Mouse (Mus musculus): ENCODE measurements around the gene Fbxo9. TPM values are rescaled to one million over a fixed set of nuclear protein-coding genes. Genes with fewer than 3 reads are reported as not detected.

Fbxo9 gene
- polyA plus RNA-seq, 1 experiment = 15.7 TPM

DNA sequence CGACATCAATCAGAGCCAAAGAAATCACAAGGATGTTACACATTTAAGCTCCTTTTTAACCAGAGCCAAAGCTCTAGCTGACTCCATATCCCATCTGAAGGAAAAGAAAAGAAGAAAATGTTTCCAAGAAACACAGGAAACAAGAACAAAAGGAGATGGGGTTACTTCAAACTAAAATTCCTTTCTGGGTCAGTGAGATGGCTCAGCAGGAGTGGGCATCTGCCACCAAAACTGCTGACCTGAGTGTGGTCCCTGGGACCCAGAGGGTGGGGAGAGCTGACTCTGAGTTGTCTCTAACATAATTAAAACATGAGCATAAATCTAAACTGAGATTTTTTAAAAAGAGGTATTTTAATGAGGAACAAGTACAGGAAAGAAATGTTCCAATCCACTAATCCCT, 19.0 kb downstream of the Fbxo9 start:
- Histone ChIP-seq H3K36me3 (ENCODE audit: control insufficient read depth, insufficient read depth) (peaks cover 37% of the 10 kb centered on the region), H3K79me2 (ENCODE audit: control insufficient read depth, insufficient read depth) (no peaks in the 10 kb centered on the region), H3ac (ENCODE audit: control insufficient read depth, insufficient read length) (no peak overlapping the region), H3K4me3 (no peak overlapping the region), H3K4me2 (ENCODE audit: low read depth) (no peak overlapping the region), H3K27me3 (ENCODE audit: control insufficient read depth, insufficient read depth, insufficient read length) (no peaks in the 10 kb centered on the region)
- TF ChIP-seq POLR2A (IDR thresholded peaks at IDR 0.05; ENCODE audit: insufficient read length, low read depth) = no peak
- no peak for TF ChIP-seq SRF (IDR thresholded peaks at IDR 0.05; ENCODE audit: control insufficient read depth, insufficient read length, low read depth)
- TF ChIP-seq REST (IDR thresholded peaks at IDR 0.05; ENCODE audit: insufficient read depth, insufficient read length) = no peak
- no peak for TF ChIP-seq USF1 (IDR thresholded peaks at IDR 0.05; ENCODE audit: low read depth)

DNA sequence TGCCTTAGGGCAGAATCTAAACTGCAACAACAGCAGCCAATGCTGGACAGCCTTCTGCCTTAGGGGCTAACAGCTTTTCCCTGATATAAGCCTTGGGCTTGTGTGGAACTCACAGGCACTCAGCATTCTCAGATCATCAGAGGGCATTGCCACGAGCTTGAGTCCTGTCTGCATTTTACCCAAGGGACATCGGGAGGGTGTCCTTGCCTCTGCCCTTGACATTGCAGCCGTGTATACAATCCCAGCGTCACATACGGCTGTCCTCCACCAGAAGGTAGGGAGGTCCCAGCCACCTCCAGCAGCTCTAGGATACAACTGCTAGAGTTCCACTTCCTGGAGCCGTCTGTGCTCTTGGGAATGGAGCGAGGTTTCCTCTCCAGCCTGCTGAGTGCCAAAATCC, 19.9 kb downstream of the Fbxo9 start:
- Histone ChIP-seq H3K4me3 (no peak overlapping the region), H3K79me2 (ENCODE audit: control insufficient read depth, insufficient read depth) (no peaks in the 10 kb centered on the region), H3K27me3 (ENCODE audit: control insufficient read depth, insufficient read depth, insufficient read length) (no peaks in the 10 kb centered on the region), H3K36me3 (ENCODE audit: control insufficient read depth, insufficient read depth) (peaks cover 44% of the 10 kb centered on the region), H3ac (ENCODE audit: control insufficient read depth, insufficient read length) (no peak overlapping the region), H3K4me2 (ENCODE audit: low read depth) (no peak overlapping the region)
- TF ChIP-seq POLR2A (IDR thresholded peaks at IDR 0.05; ENCODE audit: insufficient read length, low read depth) = no peak
- no peak for TF ChIP-seq TCF3 (IDR thresholded peaks at IDR 0.05; ENCODE audit: insufficient read length, low read depth)
- TF ChIP-seq MYOD1 (IDR thresholded peaks at IDR 0.05; ENCODE audit: control insufficient read depth in 1 of 3, insufficient read length in 2 of 3, low read depth in 2 of 3) = no peak
- TF ChIP-seq TCF12 (IDR thresholded peaks at IDR 0.05; ENCODE audit: insufficient read depth, poor library complexity, severe bottlenecking) = no peak
- TF ChIP-seq USF1 (IDR thresholded peaks at IDR 0.05; ENCODE audit: low read depth) = no peak
- TF ChIP-seq MAX (IDR thresholded peaks at IDR 0.05; ENCODE audit: low read depth) = no peak
- no peak for TF ChIP-seq E2F4 (IDR thresholded peaks at IDR 0.05; ENCODE audit: insufficient read depth)
- no peak for TF ChIP-seq MYOG (IDR thresholded peaks at IDR 0.05; ENCODE audit: control insufficient read depth in 1 of 3, insufficient read depth in 1 of 3, insufficient read length in 2 of 3, low read depth in 2 of 3)
- TF ChIP-seq POLR2AphosphoS2 (IDR thresholded peaks at IDR 0.05; ENCODE audit: insufficient read length, low read depth) = no peak
- no peak for TF ChIP-seq REST (IDR thresholded peaks at IDR 0.05; ENCODE audit: insufficient read depth, insufficient read length)
- TF ChIP-seq CEBPB (IDR thresholded peaks at IDR 0.05; ENCODE audit: insufficient read depth, poor library complexity, severe bottlenecking) = no peak
- TF ChIP-seq SRF (IDR thresholded peaks at IDR 0.05; ENCODE audit: control insufficient read depth, insufficient read length, low read depth) = no peak

DNA sequence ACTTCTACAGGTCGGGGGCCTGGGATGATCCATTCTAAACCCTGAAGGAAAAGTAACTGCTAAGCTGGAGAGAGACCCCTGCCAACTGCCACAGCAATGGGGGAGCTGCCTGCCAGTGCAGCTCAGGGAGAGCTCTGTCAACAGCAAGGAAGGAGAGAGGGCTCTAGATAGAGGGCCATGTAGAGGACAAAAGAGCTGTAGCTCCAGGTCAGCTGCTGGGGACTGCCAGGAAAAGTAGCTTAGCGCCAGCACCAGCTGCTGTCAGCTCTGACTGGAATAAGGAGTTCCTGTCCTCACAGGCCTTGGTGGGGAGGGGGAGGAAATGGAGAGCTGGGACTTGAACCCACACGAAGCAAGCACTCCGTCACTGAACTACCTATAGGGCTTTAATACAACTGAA, 20.3 kb downstream of the Fbxo9 start:
- H3K4me3 ChIP-seq = no peak overlapping the region
- no peaks in the 10 kb centered on the region for H3K27me3 ChIP-seq (ENCODE audit: control insufficient read depth, insufficient read depth, insufficient read length)
- no peaks in the 10 kb centered on the region for H3K79me2 ChIP-seq (ENCODE audit: control insufficient read depth, insufficient read depth)
- H3K4me2 ChIP-seq (ENCODE audit: low read depth) = no peak overlapping the region
- TF ChIP-seq TCF12 (IDR thresholded peaks at IDR 0.05; ENCODE audit: insufficient read depth, poor library complexity, severe bottlenecking) = no peak
- no peak for TF ChIP-seq MYOG (IDR thresholded peaks at IDR 0.05; ENCODE audit: control insufficient read depth in 1 of 3, insufficient read depth in 1 of 3, insufficient read length in 2 of 3, low read depth in 2 of 3)
- TF ChIP-seq CEBPB (IDR thresholded peaks at IDR 0.05; ENCODE audit: insufficient read depth, poor library complexity, severe bottlenecking) = no peak
- TF ChIP-seq E2F4 (IDR thresholded peaks at IDR 0.05; ENCODE audit: insufficient read depth) = no peak
- TF ChIP-seq MAX (IDR thresholded peaks at IDR 0.05; ENCODE audit: low read depth) = no peak
- no peak for TF ChIP-seq USF1 (IDR thresholded peaks at IDR 0.05; ENCODE audit: low read depth)
- TF ChIP-seq TCF3 (IDR thresholded peaks at IDR 0.05; ENCODE audit: insufficient read length, low read depth) = no peak
- TF ChIP-seq SRF (IDR thresholded peaks at IDR 0.05; ENCODE audit: control insufficient read depth, insufficient read length, low read depth) = no peak
- no peak for TF ChIP-seq REST (IDR thresholded peaks at IDR 0.05; ENCODE audit: insufficient read depth, insufficient read length)
- no peak for TF ChIP-seq POLR2A (IDR thresholded peaks at IDR 0.05; ENCODE audit: insufficient read length, low read depth)
- TF ChIP-seq MYOD1 (IDR thresholded peaks at IDR 0.05; ENCODE audit: control insufficient read depth in 1 of 3, insufficient read length in 2 of 3, low read depth in 2 of 3) = no peak
- no peak for TF ChIP-seq POLR2AphosphoS2 (IDR thresholded peaks at IDR 0.05; ENCODE audit: insufficient read length, low read depth)
- H3ac ChIP-seq (ENCODE audit: control insufficient read depth, insufficient read length) = no peak overlapping the region
- H3K36me3 ChIP-seq (ENCODE audit: control insufficient read depth, insufficient read depth) = peaks cover 44% of the 10 kb centered on the region

DNA sequence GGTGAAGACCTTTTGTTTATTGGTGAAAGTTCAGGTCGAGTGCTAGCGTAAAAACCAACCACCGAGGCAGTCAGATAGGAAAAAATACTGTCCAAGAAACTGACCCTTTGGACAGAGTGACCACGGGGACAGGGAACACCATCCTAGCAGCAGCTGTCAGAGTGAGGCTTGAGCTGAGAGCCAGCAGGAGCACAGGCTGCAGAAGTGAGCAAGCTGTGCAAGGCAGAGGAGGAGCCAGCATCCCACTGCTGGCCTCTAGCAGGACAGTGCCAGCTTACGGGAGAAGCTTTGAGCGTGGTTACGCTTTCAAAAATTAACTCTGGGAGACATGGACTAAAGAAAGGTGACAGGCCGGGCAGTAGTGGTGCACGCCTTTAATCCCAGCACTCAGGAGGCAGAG, 21.1 kb downstream of the Fbxo9 start:
- Histone ChIP-seq H3ac (ENCODE audit: control insufficient read depth, insufficient read length) (no peak overlapping the region), H3K4me3 (no peak overlapping the region), H3K36me3 (ENCODE audit: control insufficient read depth, insufficient read depth) (peaks cover 39% of the 10 kb centered on the region), H3K4me2 (ENCODE audit: low read depth) (no peak overlapping the region), H3K79me2 (ENCODE audit: control insufficient read depth, insufficient read depth) (no peaks in the 10 kb centered on the region), H3K27me3 (ENCODE audit: control insufficient read depth, insufficient read depth, insufficient read length) (no peaks in the 10 kb centered on the region)
- no peak for TF ChIP-seq POLR2A (IDR thresholded peaks at IDR 0.05; ENCODE audit: insufficient read length, low read depth)
- TF ChIP-seq REST (IDR thresholded peaks at IDR 0.05; ENCODE audit: insufficient read depth, insufficient read length) = no peak
- no peak for TF ChIP-seq TCF3 (IDR thresholded peaks at IDR 0.05; ENCODE audit: insufficient read length, low read depth)
- no peak for TF ChIP-seq MYOD1 (IDR thresholded peaks at IDR 0.05; ENCODE audit: control insufficient read depth in 1 of 3, insufficient read length in 2 of 3, low read depth in 2 of 3)
- no peak for TF ChIP-seq POLR2AphosphoS2 (IDR thresholded peaks at IDR 0.05; ENCODE audit: insufficient read length, low read depth)
- no peak for TF ChIP-seq SRF (IDR thresholded peaks at IDR 0.05; ENCODE audit: control insufficient read depth, insufficient read length, low read depth)
- TF ChIP-seq MYOG (IDR thresholded peaks at IDR 0.05; ENCODE audit: control insufficient read depth in 1 of 3, insufficient read depth in 1 of 3, insufficient read length in 2 of 3, low read depth in 2 of 3) = no peak
- no peak for TF ChIP-seq E2F4 (IDR thresholded peaks at IDR 0.05; ENCODE audit: insufficient read depth)

DNA sequence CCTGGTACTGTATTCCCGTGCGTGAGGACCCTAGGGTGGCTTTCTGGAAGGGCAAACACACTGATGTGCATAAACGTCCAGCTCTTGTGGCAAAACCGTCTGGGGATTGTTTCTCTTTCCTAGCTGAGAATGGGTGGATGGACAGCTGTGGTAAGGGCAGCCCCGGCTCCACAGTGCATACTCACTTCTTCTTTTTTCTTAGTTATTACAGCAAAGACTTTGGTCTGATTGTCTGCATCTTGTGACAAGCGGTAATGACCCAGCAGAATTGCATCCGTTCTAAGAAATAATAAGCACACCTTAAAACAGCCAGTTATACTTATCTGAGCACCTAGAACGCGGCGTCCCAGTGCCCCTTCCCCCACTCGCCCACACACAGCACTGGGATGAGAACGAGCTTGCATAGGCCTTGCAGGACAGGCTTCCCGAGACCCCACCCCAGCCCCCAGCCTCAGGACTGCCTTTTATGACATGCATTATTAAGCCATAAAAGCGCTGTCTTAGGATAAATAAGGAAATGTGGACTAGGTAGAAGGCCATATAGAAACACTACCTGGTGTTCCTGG, 23.1 kb downstream of the Fbxo9 start:
- Histone ChIP-seq H3K4me3 (no peak overlapping the region), H3K4me2 (ENCODE audit: low read depth) (no peak overlapping the region), H3K79me2 (ENCODE audit: control insufficient read depth, insufficient read depth) (no peaks in the 10 kb centered on the region), H3K36me3 (ENCODE audit: control insufficient read depth, insufficient read depth) (peaks cover 41% of the 10 kb centered on the region), H3K27me3 (ENCODE audit: control insufficient read depth, insufficient read depth, insufficient read length) (no peaks in the 10 kb centered on the region), H3ac (ENCODE audit: control insufficient read depth, insufficient read length) (no peak overlapping the region)
- TF ChIP-seq CEBPB (IDR thresholded peaks at IDR 0.05; ENCODE audit: insufficient read depth, poor library complexity, severe bottlenecking) = no peak
- TF ChIP-seq E2F4 (IDR thresholded peaks at IDR 0.05; ENCODE audit: insufficient read depth) = no peak
- TF ChIP-seq TCF3 (IDR thresholded peaks at IDR 0.05; ENCODE audit: insufficient read length, low read depth) = no peak
- TF ChIP-seq MAX (IDR thresholded peaks at IDR 0.05; ENCODE audit: low read depth) = no peak
- TF ChIP-seq POLR2A (IDR thresholded peaks at IDR 0.05; ENCODE audit: insufficient read length, low read depth) = no peak
- TF ChIP-seq POLR2AphosphoS2 (IDR thresholded peaks at IDR 0.05; ENCODE audit: insufficient read length, low read depth) = no peak
- no peak for TF ChIP-seq MYOD1 (IDR thresholded peaks at IDR 0.05; ENCODE audit: control insufficient read depth in 1 of 3, insufficient read length in 2 of 3, low read depth in 2 of 3)
- no peak for TF ChIP-seq TCF12 (IDR thresholded peaks at IDR 0.05; ENCODE audit: insufficient read depth, poor library complexity, severe bottlenecking)
- TF ChIP-seq USF1 (IDR thresholded peaks at IDR 0.05; ENCODE audit: low read depth) = no peak
- TF ChIP-seq MYOG (IDR thresholded peaks at IDR 0.05; ENCODE audit: control insufficient read depth in 1 of 3, insufficient read depth in 1 of 3, insufficient read length in 2 of 3, low read depth in 2 of 3) = no peak
- TF ChIP-seq SRF (IDR thresholded peaks at IDR 0.05; ENCODE audit: control insufficient read depth, insufficient read length, low read depth) = no peak
